Mouse (Mus musculus) heart, embryonic 16.5 days (tissue): Measurements from ENCODE around the gene 1190005I06Rik. TPM values are rescaled to one million over a fixed set of nuclear protein-coding genes. Genes with fewer than 3 reads are reported as not detected.

Source experiments
- ATAC-seq: fragments of 200-750 bp; cut with Nextera tagmentation; replicated peaks from 2 replicates; pipeline ENCODE4 v1.8.0; 2017; ENCODE audit warnings: moderate number of reproducible peaks; ENCODE audit not compliant: insufficient read depth, low FRiP score; ENCODE audit errors: extremely low read depth
- H3K27ac ChIP-seq: fragments of 300-500 bp; sonication (generic); 2 replicates; pipeline ENCODE4 v1.5.1; 2014; ENCODE audit warnings: mild to moderate bottlenecking, low read length, control low read depth, moderate library complexity
- H3K27me3 ChIP-seq: fragments of 300-500 bp; sonication (generic); 2 replicates; pipeline ENCODE4 v1.6.1; 2014; ENCODE audit warnings: low read length, mixed read lengths; ENCODE audit not compliant: control insufficient read depth, insufficient read depth
- H3K36me3 ChIP-seq: fragments of 300-500 bp; sonication (generic); 2 replicates; pipeline ENCODE4 v1.6.1; 2014; ENCODE audit not compliant: control insufficient read depth, insufficient read depth
- H3K4me1 ChIP-seq: fragments of 300-500 bp; sonication (generic); 2 replicates; pipeline ENCODE4 v1.6.1; 2014; ENCODE audit warnings: low read length, mixed read lengths; ENCODE audit not compliant: control insufficient read depth, insufficient read depth
- H3K4me2 ChIP-seq: fragments of 300-500 bp; sonication (generic); 2 replicates; pipeline ENCODE4 v1.6.1; 2014; ENCODE audit warnings: low read depth, mild to moderate bottlenecking, control low read depth, low read length
- H3K4me3 ChIP-seq: fragments of 300-500 bp; sonication (generic); 2 replicates; pipeline ENCODE4 v1.5.1; 2014; ENCODE audit warnings: mild to moderate bottlenecking, control low read depth, low read length
- H3K9ac ChIP-seq: fragments of 300-500 bp; sonication (generic); 2 replicates; pipeline ENCODE4 v1.6.1; 2014; ENCODE audit warnings: low read length, control low read depth
- H3K9me3 ChIP-seq: fragments of 300-500 bp; sonication (generic); replicated peaks from 2 replicates; pipeline ENCODE4 v1.6.1; 2016; ENCODE audit warnings: low read length; ENCODE audit not compliant: control insufficient read depth
- WGBS: fragments of 180-500 bp; shearing (Covaris S2); extraction: QIAGEN DNeasy Blood & Tissue Kit; methylation state at CpG from one replicate; pipeline ENCODE4 v1.1.7; 2014; 5-methylcytosine and 5-hydroxymethylcytosine counted together
- polyA plus RNA-seq: library from polyadenylated mRNA; unstranded; fragments of >200 nt; fragmentation: Nextera tagmentation; extraction: Ambion mirVana; gene quantifications from 2 replicates; pipeline ENCODE4 v1.2.1, GENCODE M21; 2015

Gene 1190005I06Rik
- polyA plus RNA-seq, 1 experiment from 2014 or later: 5.6 TPM

- WGBS: 92% methylated on average over 7 of the region's 7 CpGs
- no peak for ATAC-seq
- H3K27me3 ChIP-seq: no peaks in the 10 kb centered on the region
- H3K9me3 ChIP-seq: no peaks in the 10 kb centered on the region
- H3K36me3 ChIP-seq: peaks cover 33% of the 10 kb centered on the region
- H3K4me2 ChIP-seq: no peak overlapping the region
- no peak overlapping the region for H3K27ac ChIP-seq
- H3K9ac ChIP-seq: no peak overlapping the region
- H3K4me1 ChIP-seq: 0 out of 2 replicates have a peak, but pooled peaks cover 2% of the 10 kb centered on the region
- no peak overlapping the region for H3K4me3 ChIP-seq
Observed at GRCm38 (mm10) chr8:120656322-120657052, 9.1 kb upstream of the 1190005I06Rik start.

- Histone ChIP-seq H3K9ac (no peak overlapping the region), H3K36me3 (no peaks in the 10 kb centered on the region), H3K27me3 (no peaks in the 10 kb centered on the region), H3K4me3 (no peak overlapping the region), H3K9me3 (no peaks in the 10 kb centered on the region), H3K4me1 (0 out of 2 replicates have a peak, but pooled peaks cover 7% of the 10 kb centered on the region), H3K4me2 (no peak overlapping the region), H3K27ac (peak overlapping the region; percentile 19)
- ATAC-seq: peak; percentile 59
- WGBS: 47% methylated on average over 7 of the region's 7 CpGs
Observed at GRCm38 (mm10) chr8:120644663-120645062, 2.8 kb downstream of the 1190005I06Rik start.

- Histone ChIP-seq H3K4me3 (no peak overlapping the region), H3K9ac (no peak overlapping the region), H3K4me2 (no peak overlapping the region), H3K36me3 (no peaks in the 10 kb centered on the region), H3K27ac (no peak overlapping the region), H3K9me3 (no peaks in the 10 kb centered on the region), H3K27me3 (no peaks in the 10 kb centered on the region), H3K4me1 (0 out of 2 replicates have a peak, but pooled peaks cover 7% of the 10 kb centered on the region)
- ATAC-seq: no peak
- 73% methylated on average over 10 of the region's 10 CpGs for WGBS
Observed at GRCm38 (mm10) chr8:120642031-120642662, 5.3 kb downstream of the 1190005I06Rik start.

- H3K27me3 ChIP-seq: no peaks in the 10 kb centered on the region
- H3K4me1 ChIP-seq: 0 out of 2 replicates have a peak, but pooled peaks cover 7% of the 10 kb centered on the region
- ATAC-seq: no peak
- no peaks in the 10 kb centered on the region for H3K36me3 ChIP-seq
- no peak overlapping the region for H3K4me2 ChIP-seq
- no peak overlapping the region for H3K9ac ChIP-seq
- WGBS: 27% methylated on average over 8 of the region's 8 CpGs
- H3K9me3 ChIP-seq: no peaks in the 10 kb centered on the region
- H3K4me3 ChIP-seq: no peak overlapping the region
- no peak overlapping the region for H3K27ac ChIP-seq
Observed at GRCm38 (mm10) chr8:120641245-120641644, 6.2 kb downstream of the 1190005I06Rik start.

- Histone ChIP-seq H3K4me3 (peak overlapping the region; percentile 62), H3K9me3 (0 out of 2 replicates have a peak, but pooled peaks cover 4% of the 10 kb centered on the region), H3K4me2 (peak overlapping the region; percentile 96), H3K4me1 (peaks cover 6% of the 10 kb centered on the region), H3K27ac (no peak overlapping the region), H3K36me3 (no peaks in the 10 kb centered on the region), H3K9ac (peak overlapping the region; percentile 76), H3K27me3 (no peaks in the 10 kb centered on the region)
- WGBS: under 1% methylated on average over 41 of the region's 42 CpGs
- ATAC-seq: peak; percentile 67
Observed at GRCm38 (mm10) chr8:120634329-120634839, 13.0 kb downstream of the 1190005I06Rik start.

- no peaks in the 10 kb centered on the region for H3K27me3 ChIP-seq
- 4% methylated on average over 44 of the region's 44 CpGs for WGBS
- H3K27ac ChIP-seq: no peak overlapping the region
- peak; percentile 10; the same call in 1 of the 2 replicates for ATAC-seq
- peak overlapping the region; percentile 96 for H3K4me2 ChIP-seq
- H3K9me3 ChIP-seq: 0 out of 2 replicates have a peak, but pooled peaks cover 4% of the 10 kb centered on the region
- H3K9ac ChIP-seq: peak overlapping the region; percentile 76
- peaks cover 6% of the 10 kb centered on the region for H3K4me1 ChIP-seq
- H3K36me3 ChIP-seq: no peaks in the 10 kb centered on the region
- H3K4me3 ChIP-seq: peak overlapping the region; percentile 62
Observed at GRCm38 (mm10) chr8:120633665-120634271, 13.7 kb downstream of the 1190005I06Rik start.

DNA sequence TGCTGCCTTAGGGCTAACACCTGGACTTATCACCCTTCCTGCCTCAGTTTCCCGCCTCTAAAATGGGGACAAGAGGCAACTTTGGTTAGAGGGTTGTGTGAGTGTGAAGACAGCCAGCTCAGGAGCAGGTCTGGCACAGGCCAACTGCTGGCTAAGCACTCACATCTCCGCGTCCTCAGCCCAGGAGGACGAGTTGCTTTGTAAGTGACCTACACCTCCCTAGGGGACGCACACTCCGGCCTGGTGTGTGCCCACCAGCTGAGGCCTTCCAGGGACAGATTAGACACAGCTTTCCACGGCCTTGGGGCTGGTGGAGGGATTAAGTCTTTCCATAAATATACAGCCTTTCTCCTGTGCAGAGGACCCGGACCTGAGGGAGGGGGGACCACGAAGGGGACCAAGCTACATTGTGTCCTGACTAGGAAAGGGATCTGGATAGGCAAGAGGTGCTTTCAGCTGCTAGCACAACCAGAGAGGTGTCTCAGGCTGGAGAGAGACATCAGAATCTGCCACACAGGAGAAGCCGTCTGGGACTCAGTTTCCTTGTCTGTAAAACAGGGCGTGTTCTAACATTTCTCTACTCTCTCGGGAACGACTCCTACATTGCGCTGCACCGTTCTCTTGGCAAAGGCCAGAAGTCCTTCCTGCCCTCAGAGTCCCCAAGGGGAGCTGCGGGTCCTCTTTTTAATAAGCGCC, 14.3 kb downstream of the 1190005I06Rik start:
- Histone ChIP-seq H3K9ac (no peak overlapping the region; the same call in 1 of the 2 replicates), H3K9me3 (0 out of 2 replicates have a peak, but pooled peaks cover 4% of the 10 kb centered on the region), H3K4me1 (peaks cover 6% of the 10 kb centered on the region), H3K36me3 (no peaks in the 10 kb centered on the region), H3K27me3 (no peaks in the 10 kb centered on the region), H3K27ac (no peak overlapping the region), H3K4me2 (peak overlapping the region; percentile 96), H3K4me3 (peak overlapping the region; percentile 62; the same call in 1 of the 2 replicates)
- no peak for ATAC-seq
- 43% methylated on average over 17 of the region's 17 CpGs for WGBS

- H3K4me3 ChIP-seq: no peak overlapping the region
- H3K9ac ChIP-seq: no peak overlapping the region
- 74% methylated on average over 21 of the region's 21 CpGs for WGBS
- no peak overlapping the region for H3K4me2 ChIP-seq
- no peak overlapping the region for H3K27ac ChIP-seq
- no peaks in the 10 kb centered on the region for H3K27me3 ChIP-seq
- peaks cover 6% of the 10 kb centered on the region for H3K4me1 ChIP-seq
- 0 out of 2 replicates have a peak, but pooled peaks cover 4% of the 10 kb centered on the region for H3K9me3 ChIP-seq
- no peaks in the 10 kb centered on the region for H3K36me3 ChIP-seq
- ATAC-seq: no peak
Observed at GRCm38 (mm10) chr8:120631441-120632375, 15.7 kb downstream of the 1190005I06Rik start.
